Mouse (Mus musculus): ENCODE results near the gene Pip4k2a. TPM values are rescaled to one million over a fixed set of nuclear protein-coding genes. Genes with fewer than 3 reads are reported as not detected.
A peak's percentile ranks its signal among the peaks of the same experiment; 100 is the strongest.

The Pip4k2a gene
- polyA plus RNA-seq, 1 experiment = 54.8 TPM

DNA sequence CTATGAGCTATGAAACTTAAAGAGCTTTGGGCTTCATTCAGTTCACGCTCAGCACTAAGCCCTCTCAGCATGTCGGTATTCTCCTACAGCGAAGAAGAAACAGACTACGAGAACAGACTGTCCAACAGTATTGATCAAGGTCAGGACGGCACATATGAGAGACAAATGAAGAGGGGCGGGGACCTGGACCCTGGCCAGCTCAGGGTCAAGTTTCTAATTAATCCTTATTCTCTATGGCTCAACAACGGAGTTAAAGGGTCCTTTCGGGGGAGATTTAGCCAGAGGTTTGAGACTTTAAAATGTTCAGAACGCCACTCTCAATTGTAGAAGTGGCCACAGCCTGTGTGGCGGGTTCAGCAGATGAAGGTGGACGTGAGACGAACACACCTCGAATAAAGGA is 141.5 kb downstream of the Pip4k2a start:
- DNase-seq (ENCODE audit: extremely low spot score in 1 of 2, low spot score in 1 of 2) = no peak

DNA sequence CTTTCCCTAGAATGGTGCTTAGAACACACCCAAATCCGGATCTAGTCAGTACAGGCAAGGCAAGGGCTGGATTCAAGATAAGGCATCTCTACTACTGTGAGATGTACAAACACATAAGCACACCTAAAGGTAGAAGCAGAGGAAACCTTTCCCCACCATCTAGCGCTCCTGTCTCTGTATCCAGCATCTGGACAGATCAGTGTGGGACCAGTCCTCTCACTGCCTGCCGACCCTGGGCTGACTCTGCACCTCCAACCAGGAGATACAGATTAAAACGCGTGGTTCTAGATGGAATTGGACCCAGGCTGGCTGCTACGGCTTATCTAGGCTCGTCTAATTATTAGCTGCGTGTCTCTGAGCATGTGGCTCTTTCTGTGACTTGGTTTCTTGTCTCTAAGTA is 142.7 kb downstream of the Pip4k2a start:
- DNase-seq (ENCODE audit: extremely low spot score in 1 of 2, low spot score in 1 of 2) = no peak

DNA sequence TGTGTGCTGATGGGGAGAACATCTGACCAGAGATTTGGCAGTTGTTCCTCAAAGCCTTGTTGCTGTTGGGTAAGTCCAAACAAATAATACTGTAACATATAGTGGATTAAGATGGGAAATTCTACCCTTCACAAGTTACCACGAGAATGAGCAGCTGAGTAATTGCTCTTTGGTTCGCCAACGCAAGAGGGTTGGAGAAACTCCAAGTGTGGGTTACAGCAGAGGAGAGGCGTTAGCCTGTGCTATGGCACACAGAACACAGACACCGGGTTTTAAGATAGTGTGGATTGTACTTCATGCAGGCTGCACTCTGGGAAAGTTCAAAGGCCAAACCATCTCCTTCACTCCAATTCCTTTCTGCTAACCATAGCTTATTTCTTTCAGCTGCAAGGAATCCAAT is 144.6 kb downstream of the Pip4k2a start:
- DNase-seq (ENCODE audit: extremely low spot score in 1 of 2, low spot score in 1 of 2) = peak in 1 of 2 experiments; percentile 54

DNA sequence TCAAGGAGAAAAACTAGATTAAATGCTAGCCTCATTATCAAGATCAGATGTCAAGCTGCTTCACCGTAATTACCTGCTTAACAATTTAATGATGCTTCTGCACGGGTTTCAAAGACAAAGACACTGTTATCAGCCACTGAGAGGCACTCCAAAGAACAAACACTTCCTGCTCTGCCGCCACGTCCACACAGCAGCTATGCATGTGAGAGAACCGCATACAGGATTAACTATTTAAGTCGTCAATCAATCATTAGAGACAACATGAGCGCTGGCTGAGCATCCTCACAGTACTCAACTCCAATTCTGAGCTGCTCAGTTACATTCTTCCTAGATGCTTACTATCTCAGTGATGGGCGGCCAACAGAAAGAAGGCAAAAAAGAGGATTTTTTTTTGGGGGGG is 147.3 kb downstream of the Pip4k2a start:
- DNase-seq (ENCODE audit: extremely low spot score in 1 of 2, low spot score in 1 of 2) = no peak

DNA sequence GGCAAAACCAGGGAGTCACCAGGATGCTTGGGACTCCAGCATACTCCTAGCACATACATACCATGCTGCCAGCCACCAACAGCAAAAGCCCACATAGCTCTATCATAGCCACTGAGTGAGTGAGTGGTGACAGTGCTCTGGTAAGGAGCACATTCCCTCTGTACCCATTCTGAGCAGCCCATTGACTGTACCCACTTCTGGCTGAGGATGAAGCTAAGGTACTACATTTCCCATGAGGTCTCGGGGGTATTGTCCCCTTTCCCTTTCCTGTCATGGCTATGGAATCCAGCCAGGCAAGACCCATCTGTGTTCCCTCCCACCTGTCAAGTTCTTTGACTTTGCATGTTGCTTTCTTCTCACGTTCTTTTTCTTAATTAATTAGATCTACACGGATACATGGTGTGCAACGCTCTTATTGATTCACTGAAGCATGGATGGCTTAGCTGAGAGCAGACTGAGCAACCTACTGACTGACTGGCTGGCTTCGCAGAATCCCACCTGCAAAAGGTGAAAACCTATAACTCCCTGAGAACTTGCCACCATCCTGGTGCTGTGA is 149.8 kb downstream of the Pip4k2a start:
- DNase-seq (ENCODE audit: extremely low spot score in 1 of 2, low spot score in 1 of 2) = no peak

DNA sequence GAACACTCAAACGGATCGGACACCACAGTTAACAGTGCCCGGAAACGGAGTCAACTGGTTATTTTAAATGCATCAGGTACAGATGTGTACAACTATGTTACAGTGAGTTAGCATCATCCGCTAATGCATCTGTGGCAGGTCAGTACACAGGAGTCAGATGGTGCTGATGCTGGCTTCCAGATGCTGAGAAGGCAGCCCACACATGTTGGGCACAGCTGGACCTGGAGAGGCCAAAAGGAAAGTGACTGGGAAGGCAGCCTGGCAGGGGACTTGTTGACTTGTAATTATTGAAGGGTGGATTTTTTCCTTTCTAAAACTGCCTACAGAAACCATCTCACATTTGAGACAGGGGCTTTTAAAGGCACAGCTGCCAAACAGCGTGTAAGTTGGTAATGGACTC is 155.4 kb downstream of the Pip4k2a start:
- no peak for DNase-seq (ENCODE audit: extremely low spot score in 1 of 2, low spot score in 1 of 2)

DNA sequence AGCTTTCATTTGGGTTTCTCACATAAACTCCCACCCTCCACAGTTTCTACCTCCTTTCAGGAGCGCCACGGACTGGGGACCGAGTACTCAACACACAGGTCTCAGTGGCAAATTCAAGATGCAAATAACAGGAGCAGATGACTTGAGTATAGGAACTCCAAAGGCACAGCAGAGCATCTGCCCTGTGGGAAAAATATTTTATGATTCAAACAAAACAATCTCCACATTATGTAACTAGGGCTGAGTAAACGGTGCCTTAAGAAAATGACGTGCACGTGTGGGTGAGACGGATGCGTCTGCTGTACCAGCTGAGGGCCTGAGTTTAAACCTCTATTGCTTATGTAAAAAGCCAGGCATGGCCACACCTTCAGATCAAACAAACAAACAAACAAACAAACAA is 156.9 kb downstream of the Pip4k2a start:
- peak; percentile 15 to 61 for DNase-seq (ENCODE audit: extremely low spot score in 1 of 2, low spot score in 1 of 2)

DNA sequence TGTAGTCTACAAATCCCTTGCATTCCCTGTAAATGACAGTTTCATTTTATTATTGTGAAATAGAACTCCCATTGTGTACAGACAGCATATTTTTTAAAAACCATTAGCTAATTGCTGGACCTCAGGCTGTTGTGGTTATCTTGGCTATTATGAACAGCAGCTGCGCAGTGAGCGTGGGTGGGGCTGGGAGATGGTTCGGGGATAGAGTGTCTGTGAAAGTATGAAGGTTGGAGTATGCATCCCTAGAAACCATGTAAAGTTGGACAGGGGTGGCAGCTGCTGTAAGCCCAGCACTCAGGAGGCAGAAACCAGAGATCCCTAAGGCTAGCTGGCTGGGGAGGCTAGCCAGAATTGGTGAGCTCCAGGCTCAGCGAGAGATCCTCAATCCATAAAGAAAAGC is 158.4 kb downstream of the Pip4k2a start:
- no peak for DNase-seq (ENCODE audit: extremely low spot score in 1 of 2, low spot score in 1 of 2)

DNA sequence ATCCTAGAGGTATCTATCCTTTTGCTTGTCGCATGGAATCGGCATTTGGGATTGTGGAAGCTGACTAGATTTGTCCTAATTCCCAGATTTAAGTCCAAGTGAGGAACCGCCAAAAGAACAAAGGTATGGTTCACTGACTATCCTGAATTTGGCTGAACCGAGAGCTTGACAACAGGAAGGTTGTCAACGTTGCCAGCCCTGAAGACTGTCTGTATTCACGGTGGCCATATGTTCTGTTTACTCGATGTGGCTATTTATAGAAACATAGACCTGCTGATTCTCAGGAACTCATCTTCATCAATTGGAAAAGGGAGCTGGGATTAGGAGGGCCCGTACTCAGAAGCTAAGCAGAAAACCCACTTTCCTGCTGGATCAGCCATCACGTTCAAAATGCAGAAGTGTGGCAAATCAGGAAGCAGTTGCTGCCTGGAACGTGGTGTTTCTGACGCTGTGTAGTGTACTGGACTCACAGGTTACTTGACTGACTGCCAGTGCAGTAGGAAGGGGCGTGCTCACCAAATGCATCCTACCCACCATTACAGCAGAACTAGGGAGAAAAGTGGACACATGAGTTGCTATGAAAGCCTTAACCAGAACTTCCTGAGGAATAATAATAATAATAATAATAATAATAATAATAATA is 162.5 kb downstream of the Pip4k2a start:
- DNase-seq (ENCODE audit: extremely low spot score in 1 of 2, low spot score in 1 of 2) = no peak

DNA sequence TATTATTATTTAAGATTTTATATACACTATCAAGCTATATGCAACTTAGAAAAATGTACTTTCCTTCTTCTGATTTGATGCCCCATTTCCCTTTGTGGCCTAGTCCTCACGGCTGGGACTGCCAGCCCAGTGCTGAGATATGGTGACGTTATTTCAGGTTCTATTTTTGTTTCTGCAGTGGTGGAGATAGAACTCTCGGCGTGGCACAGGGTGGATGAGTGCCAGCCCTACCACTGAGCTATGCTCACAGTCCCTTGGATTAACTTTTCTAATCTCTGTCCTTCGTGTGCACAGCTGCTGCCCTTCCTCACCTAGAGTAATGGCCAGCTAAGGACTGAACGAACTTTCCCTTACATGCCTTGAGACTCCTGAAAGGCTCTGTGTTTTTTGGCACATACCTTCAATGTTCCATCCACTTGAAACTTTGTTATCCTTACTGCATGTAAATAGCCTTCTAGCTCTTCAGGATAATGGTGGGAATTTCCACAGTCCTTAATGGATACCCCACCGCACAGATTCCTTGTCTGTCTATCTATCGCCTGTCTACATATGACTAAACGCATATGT is 164.8 kb downstream of the Pip4k2a start:
- DNase-seq (ENCODE audit: extremely low spot score in 1 of 2, low spot score in 1 of 2) = no peak

DNA sequence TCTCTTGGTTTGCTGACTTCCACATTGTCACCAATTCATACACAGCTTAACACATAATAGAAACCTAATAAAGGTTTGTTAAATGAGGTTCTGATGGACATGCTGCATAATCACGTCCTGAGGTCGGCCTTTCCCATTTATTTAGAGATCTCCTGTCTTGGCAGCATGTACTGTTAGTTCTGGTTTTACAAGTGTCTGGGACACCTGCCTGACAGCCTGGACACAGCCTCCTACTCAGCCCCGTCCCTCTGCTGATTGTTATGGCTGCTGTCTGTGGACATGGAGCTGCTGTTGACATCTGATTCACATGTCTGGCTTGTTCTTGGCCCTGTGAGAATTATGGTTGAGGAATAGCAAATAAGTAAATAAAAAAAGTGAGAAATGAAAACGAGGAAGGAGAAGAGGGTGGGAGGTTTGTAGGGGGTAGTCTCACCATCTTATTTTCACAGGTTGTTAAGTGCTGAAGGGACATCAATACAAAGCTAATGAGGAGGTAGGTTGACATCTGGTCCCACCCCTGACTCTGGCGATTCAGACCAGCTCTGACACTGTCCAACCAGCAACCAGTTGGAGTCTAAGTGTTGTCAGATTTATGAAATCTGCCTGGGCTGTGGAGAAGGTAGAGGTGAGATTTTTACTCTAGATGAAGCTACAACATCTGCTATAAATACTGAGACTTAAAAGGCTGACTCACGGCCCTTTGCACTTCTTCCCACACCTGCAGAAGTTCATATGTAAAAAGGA is 166.7 kb downstream of the Pip4k2a start:
- DNase-seq (ENCODE audit: extremely low spot score in 1 of 2, low spot score in 1 of 2) = no peak

DNA sequence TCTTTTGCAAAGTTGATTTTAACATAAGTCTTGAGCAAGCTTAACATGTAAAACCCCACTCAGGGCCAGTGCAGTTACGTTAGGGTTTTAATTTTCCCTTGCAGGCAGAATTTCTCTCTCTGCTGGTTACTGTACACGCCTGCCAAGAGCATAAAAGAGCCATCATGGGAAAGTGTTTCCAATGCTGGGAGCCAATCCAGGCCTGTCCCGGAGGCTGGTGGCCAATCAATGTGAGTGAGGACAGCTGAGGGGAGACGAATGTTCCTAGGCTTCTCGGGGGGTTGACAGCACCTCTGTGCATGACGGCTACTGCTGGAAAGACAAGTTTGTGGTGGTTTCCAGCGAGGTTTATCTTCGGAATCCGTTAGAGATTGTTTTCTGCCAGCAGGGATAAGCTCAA is 175.2 kb downstream of the Pip4k2a start:
- DNase-seq (ENCODE audit: extremely low spot score in 1 of 2, low spot score in 1 of 2) = no peak

DNA sequence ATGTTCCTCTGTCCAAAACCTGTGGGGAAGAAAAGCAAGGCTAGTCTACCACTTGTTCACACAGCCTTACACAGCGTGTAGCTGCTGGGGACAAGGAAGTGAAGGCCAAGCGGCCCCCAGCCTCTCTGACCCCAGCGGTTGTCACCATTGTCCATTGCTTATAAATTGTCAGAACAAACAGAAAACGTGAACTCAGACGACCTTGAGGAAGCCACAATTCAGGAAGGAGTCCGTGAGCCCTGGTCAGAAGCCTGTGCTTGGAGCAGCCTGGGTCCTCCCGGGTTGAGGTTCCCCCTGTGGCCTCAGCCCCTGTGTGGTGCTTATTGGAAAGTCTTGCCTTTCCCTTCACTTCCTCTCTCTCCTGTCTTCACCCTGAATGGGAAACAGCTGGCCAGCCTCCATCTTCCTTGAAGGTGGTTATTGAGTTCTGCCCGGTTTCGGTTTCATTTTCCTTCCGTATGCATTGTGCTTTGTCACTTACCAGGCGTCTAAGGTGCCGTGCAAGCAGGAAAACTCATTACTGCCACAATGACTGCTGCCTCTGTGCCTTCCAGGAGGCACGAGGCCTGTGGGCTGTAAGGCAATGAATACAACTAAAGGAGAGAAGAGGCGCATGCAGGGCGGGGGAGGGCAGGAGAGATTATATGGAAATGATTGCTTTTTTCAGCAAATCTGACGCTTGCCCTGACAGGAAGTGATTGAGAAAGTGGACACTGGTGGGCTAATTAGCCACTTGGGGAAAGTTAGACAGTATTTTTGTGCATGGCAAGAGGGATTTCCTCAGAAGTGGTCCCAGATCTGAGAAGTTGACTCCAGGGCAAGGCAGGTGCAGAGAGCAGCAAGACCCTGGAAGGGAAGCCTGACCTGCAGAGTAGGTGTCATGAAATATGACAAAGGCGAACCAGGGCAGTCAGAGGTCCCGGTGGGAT is 176.2 kb downstream of the Pip4k2a start:
- DNase-seq (ENCODE audit: extremely low spot score in 1 of 2, low spot score in 1 of 2) = no peak

DNA sequence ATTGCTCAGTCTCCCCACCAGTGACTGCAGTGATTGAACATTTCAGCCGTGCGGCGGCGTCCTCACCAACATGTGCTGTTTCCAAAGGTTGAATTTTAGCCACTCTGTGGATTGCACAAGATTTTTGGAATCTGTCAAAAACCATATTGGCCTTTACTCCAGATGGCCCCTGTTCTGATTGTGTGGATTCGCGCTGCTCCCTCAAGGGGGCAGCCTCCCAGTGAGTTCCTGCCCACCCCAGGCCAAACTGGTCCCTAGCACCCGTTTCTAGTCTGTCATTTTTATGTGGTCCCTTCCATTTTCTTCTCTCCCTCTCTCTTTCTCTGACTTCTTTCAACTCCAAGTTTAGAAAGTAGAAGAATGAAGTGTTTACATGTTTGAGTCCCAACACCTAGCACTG is 178.4 kb downstream of the Pip4k2a start:
- DNase-seq (ENCODE audit: extremely low spot score in 1 of 2, low spot score in 1 of 2) = no peak

DNA sequence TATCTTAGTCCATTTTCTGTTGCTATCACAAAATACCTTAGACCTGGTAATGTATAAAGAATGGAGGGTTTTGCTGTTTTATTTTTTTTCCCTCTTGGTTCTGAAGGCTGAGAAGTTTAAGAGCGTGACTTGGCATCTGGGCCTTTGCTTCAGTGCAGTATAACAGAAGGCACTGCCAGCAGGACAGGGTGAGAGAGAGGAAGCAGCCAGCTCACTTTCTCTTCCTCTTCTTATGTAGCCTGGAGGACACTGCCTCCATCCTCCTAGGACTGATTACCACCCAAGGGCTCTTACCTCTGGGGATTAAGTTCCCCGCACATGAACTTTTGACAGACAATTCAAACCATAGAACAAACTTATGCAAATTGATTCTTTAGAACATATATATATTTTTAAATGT is 181.9 kb downstream of the Pip4k2a start:
- DNase-seq (ENCODE audit: extremely low spot score in 1 of 2, low spot score in 1 of 2) = no peak

DNA sequence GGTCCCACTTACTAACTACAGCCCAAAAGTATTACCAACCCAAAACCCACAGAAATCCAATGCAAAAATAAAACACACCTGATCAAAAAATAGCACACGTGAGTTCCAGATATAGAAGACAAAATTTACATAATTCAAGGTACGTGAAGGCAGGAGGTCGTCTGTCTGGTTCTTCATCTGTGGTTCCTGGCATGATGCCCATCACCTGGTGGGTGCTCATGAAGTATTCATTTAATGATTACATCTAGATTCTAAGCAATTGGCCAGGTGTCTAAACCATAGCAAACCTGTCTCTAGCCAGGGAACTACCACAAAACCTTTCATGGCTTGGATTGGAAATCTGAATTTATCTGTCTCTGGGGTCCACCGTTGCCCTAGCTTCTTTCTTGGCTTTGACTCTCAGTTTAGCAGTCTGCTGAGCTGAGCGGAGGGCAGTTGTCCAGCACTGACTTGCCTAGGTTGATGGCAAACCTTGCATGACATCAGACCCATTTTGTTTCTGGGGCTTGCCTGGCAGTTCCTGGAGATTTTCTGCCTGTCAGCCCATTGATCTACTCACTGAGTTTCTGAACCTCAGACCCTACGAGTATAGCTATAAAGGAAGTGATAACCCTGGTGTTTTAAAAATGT is 182.5 kb downstream of the Pip4k2a start:
- DNase-seq (ENCODE audit: extremely low spot score in 1 of 2, low spot score in 1 of 2) = no peak

DNA sequence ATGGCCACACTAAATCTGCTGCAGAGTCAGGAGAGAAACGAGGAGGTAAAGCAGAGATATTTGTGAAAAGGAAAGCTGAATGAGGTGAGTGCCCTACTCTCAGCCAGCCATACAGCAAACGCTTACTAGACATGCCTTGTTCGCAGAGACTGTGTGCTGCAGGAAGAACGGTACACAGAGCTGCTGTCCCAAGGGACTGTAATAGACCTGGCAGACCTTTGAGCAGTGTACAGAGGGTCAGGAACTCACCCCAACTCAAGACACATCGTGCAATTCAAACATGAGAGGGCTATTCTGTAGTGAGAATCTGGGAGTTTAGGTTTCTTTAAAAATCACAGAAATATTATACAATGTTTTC is 183.5 kb downstream of the Pip4k2a start:
- no peak for DNase-seq (ENCODE audit: extremely low spot score in 1 of 2, low spot score in 1 of 2)

DNA sequence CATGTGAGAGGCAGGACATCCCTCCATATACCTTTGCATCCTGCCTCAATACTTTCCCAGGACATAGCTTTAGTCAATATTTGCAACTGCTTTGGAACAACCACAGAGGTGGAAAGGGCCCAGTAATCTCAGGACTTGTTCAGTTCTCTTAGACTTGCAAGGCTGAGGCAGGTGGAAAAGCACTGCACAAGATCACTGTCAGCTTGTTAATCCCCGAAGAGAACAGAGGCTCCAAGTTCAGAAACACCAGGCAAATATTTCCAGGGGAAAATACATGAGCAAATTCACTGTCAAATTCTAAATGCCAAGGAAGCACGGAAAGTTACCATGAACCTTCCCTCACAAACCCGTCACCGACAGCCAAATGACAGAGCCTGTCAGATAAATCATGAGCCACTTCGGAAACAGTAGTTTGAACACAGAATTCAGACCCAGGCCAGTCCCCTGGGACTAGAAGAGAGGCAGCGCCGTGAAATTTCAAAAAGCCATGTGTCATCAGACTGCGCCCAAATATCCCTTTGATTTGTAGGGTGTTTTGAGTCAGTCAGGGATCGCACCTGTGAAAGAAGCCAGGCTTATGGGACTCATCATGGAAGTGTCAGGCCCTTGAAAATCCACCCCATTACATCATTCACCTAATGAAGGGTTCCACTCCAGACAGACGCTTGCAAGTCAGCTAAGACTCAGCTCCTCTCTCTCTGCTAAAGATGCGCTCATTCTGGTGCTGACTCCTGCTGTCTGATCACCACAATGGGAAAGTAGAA is 184.1 kb downstream of the Pip4k2a start:
- no peak for DNase-seq (ENCODE audit: extremely low spot score in 1 of 2, low spot score in 1 of 2)

DNA sequence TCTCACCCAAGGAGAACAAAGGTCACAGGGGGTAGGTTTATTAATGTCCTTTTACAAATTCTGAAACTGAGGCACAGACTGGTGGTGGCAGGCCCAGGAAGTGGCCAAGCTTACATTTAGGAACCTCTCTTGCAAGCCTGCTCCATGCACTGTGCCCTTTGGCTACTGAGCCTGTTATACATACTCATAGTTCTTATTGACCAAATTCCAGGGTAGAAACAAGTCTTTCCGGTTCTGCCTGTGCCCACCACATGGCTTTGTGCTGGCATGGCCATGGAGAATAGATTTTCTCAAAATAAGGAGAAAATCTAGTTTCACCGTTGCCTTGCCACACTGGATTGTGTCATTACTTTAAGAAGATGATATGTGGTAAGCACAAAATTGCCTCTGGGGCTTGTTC is 190.0 kb downstream of the Pip4k2a start:
- no peak for DNase-seq (ENCODE audit: extremely low spot score in 1 of 2, low spot score in 1 of 2)

Measured in frontal cortex, adult 2 months (tissue).